Mouse (Mus musculus): ENCODE results near the gene Plcb4. TPM values are rescaled to one million over a fixed set of nuclear protein-coding genes. Genes with fewer than 3 reads are reported as not detected.

The Plcb4 gene
- polyA plus RNA-seq, 1 experiment from 2014 or later: 0.62 TPM

DNA sequence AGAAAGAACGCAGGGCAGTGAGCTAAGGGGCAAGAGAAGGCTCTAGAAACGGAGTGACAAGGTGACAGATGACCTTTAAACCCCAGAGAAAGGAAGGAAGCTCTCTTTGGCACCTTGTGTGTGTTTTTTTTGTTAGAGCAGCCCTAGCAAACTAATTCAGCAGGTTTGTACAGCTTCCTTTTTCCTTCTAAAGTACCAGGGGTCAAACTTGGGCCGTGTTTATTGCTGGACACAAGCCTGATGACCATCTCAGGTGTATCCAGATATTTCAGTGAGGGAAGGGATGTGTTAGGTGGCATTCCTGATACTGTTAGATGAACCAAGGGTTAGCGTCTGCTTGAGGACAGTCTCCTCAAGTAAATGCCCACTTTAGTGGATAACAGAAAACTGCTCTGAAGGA, 116.2 kb downstream of the Plcb4 start:
- Histone ChIP-seq H3K36me3 (ENCODE audit: inconsistent target) (no peaks in the 10 kb centered on the region), H3K79me2 (ENCODE audit: inconsistent target) (no peaks in the 10 kb centered on the region), H3K4me3 (ENCODE audit: inconsistent target) (no peak overlapping the region), H3K27ac (no peak overlapping the region)
- WGBS (ENCODE audit: missing documents): 43% methylated on average over 3 of the region's 4 CpGs

DNA sequence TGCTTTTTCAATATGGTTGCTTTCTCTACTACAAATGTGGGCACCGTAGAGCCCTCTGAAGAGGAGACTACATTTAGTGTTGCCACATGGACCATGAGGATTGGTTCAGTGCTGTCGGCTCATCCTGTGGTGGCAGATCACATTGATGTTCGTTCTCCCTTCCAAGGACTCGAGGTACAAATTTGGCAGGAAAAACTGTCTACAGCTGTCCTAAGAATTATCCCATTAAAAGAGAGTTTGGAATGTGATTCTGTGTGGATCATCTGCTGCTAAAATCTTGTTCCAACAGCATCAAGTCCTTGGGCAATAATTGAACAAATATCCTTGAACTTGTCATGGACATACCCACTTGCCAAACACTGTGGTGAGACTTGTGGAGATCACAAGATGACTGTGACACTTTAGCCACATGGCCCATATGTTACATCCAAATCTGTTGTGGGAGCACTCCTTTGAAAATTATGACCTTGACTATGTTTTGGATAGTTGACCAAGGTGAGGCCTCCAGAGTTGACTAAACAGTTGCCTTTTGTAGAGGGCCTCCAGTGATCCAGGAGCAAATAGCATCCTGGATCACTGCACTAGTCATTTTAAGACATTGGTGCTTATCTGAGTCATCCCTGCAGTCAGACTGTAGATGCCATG, 117.4 kb downstream of the Plcb4 start:
- Histone ChIP-seq H3K36me3 (ENCODE audit: inconsistent target) (no peaks in the 10 kb centered on the region), H3K79me2 (ENCODE audit: inconsistent target) (no peaks in the 10 kb centered on the region), H3K27ac (no peak overlapping the region), H3K4me3 (ENCODE audit: inconsistent target) (no peak overlapping the region)
- WGBS (ENCODE audit: missing documents): 93% methylated on average over 4 of the region's 4 CpGs

DNA sequence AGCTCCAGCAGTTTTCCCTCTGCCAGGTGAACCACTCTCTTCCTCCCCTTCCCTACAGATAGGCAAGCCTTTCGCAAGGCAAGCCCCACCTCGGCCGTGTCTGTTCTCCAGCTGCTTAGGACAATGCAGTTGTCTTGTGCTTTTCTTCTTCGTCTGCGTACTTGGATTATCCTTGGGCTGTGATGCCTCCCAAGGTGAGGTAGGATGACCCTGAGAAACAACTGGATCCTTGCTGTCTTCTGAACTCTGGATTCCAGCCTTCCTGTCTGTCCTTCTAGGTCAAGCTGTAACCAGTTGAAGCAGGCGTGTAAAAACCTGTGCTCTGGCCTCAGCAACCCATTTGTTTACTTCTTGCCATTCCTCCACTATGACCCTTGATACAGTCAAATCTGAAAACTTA, 122.6 kb downstream of the Plcb4 start:
- H3K27ac ChIP-seq: no peak overlapping the region
- H3K79me2 ChIP-seq (ENCODE audit: inconsistent target): no peaks in the 10 kb centered on the region
- 94% methylated on average over 6 of the region's 6 CpGs for WGBS (ENCODE audit: missing documents)
- H3K4me3 ChIP-seq (ENCODE audit: inconsistent target): no peak overlapping the region
- no peaks in the 10 kb centered on the region for H3K36me3 ChIP-seq (ENCODE audit: inconsistent target)

DNA sequence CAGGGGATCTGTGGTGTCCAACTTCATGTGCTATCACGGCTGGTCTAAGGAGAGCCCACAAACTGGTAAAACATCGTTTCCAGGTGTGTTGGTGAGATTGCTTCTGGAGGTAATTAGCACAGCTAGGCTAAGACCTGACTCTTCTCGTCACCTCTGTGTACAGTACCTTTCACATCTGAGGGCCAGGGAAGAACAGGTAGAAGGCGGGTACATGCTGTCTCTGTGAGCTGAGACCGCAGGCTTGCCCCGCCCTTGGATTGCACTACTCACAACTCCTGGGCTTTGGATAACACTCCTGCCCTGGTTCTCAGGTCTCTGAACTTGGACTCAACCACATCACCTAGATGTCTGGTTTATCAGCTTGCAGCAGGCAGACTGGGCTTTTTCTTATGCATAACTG, 128.6 kb downstream of the Plcb4 start:
- Histone ChIP-seq H3K79me2 (ENCODE audit: inconsistent target) (no peaks in the 10 kb centered on the region), H3K36me3 (ENCODE audit: inconsistent target) (no peaks in the 10 kb centered on the region), H3K27ac (no peak overlapping the region), H3K4me3 (ENCODE audit: inconsistent target) (no peak overlapping the region)
- WGBS (ENCODE audit: missing documents): 97% methylated on average over 6 of the region's 6 CpGs

DNA sequence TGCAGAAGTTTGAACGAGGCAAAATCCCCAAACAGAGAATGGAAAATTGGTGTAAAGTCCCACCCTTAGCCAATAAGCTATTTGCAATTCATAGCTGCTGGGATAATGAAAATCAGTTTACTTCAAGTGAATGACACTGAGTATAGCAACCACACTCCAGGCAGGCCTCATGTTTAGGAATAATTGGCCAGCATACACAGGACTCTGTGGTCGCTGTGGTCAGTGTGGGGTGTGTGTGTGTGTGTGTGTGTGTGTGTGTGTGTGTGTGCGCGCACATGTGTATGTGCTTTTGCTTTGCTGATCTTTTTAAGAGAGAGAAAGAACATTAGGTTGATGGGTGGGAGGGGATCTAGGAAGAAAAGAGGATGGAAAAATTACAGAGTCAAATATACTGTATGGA, 134.1 kb downstream of the Plcb4 start:
- no peak overlapping the region for H3K27ac ChIP-seq
- 92% methylated on average over 4 of the region's 4 CpGs for WGBS (ENCODE audit: missing documents)
- H3K4me3 ChIP-seq (ENCODE audit: inconsistent target): no peak overlapping the region
- H3K36me3 ChIP-seq (ENCODE audit: inconsistent target): no peaks in the 10 kb centered on the region
- no peaks in the 10 kb centered on the region for H3K79me2 ChIP-seq (ENCODE audit: inconsistent target)

DNA sequence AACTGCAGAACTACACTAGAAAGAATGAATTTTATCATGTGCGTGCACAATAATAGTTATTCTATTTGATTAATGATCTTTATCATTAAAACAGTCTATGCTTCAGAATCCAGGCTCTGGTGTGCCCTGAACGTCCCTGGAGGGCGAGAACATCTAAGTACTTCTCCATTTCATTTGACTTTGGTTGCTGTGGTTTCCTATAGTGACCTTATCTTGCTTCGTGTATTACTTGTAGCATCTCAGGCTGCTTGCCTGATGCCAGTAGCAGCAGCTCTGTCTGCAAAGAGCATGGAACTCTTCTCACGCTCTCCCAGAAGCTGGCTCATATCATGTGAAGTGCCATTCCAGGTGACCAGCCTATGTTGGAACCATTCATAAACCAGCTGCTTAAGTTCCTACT, 137.9 kb downstream of the Plcb4 start:
- H3K4me3 ChIP-seq (ENCODE audit: inconsistent target): no peak overlapping the region
- WGBS (ENCODE audit: missing documents): 23% methylated on average over 5 of the region's 5 CpGs
- no peak overlapping the region for H3K27ac ChIP-seq
- no peaks in the 10 kb centered on the region for H3K79me2 ChIP-seq (ENCODE audit: inconsistent target)
- H3K36me3 ChIP-seq (ENCODE audit: inconsistent target): no peaks in the 10 kb centered on the region

DNA sequence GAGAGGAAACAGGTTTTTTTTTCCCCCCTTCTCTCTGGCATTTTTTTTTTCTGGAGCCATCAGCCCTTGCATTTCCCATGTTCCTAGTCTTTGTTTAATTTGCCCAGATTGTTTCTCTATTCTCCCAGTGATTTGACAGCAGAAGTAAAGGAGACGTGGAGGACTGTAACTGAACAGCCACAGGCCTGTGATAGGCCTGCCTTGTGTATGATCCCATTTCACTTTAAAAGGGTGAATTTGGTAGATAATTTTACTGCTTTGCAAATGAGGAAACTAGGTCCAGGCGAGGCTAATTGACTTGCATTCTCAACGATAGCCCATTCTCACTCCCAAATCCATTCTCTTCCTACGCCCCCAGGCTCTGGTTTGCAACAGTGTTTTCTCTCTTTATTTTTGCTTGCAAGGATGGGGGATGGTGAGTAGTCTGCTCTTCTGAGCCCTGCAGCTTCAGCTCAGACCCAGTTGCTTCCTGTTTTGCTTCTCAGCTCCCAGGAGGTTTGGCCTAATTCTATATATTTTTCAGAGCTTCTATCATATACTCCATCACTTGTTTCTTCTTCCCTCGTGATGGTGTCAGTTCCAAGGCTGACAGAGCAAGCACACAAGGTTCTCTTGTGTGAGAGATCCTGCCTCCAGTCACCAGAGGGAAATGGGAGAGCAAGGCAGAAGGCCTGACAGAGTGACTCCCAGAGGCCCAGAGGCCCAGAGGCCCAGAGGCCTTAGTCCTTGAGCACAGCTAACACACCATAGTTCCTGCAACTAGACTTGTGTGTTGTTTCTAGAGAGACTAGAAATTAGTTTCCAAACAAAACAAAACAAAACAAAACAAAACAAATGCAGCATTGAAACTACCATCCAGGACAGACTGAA, 139.1 kb downstream of the Plcb4 start:
- no peak overlapping the region for H3K4me3 ChIP-seq (ENCODE audit: inconsistent target)
- WGBS (ENCODE audit: missing documents): 46% methylated on average over 5 of the region's 5 CpGs
- no peaks in the 10 kb centered on the region for H3K79me2 ChIP-seq (ENCODE audit: inconsistent target)
- H3K27ac ChIP-seq: no peak overlapping the region
- no peaks in the 10 kb centered on the region for H3K36me3 ChIP-seq (ENCODE audit: inconsistent target)

DNA sequence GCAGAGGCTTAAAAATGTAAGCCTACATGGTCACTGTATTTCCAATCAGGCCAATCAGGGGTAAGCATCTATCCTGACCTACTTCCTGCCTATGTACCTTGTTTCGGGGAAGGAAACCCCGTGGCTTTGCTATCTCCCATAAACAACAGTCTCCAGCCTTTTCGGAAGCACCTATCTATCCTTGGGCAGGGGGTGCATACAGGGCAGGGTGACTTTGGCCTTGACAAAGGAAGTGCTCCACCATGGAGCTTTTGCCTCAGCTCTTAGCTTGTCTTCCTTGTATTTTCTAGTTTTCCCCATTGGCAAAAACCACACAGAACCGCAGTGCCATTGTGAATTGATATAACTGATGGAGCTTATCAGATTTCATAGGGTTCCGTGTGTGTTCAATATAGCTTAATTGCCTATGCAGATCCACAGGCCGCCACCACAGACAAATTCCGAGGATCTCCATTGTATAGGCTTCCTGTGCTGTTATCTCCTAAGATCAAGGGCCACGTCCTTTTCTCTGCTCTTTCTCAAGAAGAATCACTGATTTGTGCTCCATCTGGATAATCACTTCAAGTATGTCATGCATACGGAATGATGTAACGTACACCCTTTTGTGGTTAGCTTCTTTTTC, 140.4 kb downstream of the Plcb4 start:
- whole genome bisulfite sequencing (ENCODE audit: missing documents): 86% methylated on average over 10 of the region's 10 CpGs
- no peak overlapping the region for H3K27ac ChIP-seq
- H3K36me3 ChIP-seq (ENCODE audit: inconsistent target): no peaks in the 10 kb centered on the region
- H3K79me2 ChIP-seq (ENCODE audit: inconsistent target): no peaks in the 10 kb centered on the region
- no peak overlapping the region for H3K4me3 ChIP-seq (ENCODE audit: inconsistent target)

DNA sequence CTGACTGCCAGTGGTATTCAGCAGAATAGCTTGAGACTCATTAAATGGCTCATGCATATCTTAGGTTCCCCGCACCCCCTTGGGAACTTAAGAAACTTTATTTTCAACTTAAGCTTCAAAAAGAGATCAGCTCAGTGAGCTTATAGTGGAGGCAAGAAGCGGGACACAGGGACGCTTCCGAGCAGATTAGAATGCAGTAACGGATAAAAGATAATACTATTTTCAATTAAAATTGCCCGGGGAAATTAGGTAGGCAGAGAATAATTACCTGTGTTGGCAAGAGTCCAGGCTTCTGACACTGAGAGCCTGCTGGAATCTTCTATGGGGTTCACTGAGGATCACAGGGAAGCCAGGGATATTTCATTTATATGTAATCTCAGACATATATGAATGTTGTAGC, 141.6 kb downstream of the Plcb4 start:
- no peaks in the 10 kb centered on the region for H3K36me3 ChIP-seq (ENCODE audit: inconsistent target)
- H3K4me3 ChIP-seq (ENCODE audit: inconsistent target): no peak overlapping the region
- H3K79me2 ChIP-seq (ENCODE audit: inconsistent target): no peaks in the 10 kb centered on the region
- H3K27ac ChIP-seq: no peak overlapping the region
- 97% methylated on average over 6 of the region's 6 CpGs for WGBS (ENCODE audit: missing documents)

DNA sequence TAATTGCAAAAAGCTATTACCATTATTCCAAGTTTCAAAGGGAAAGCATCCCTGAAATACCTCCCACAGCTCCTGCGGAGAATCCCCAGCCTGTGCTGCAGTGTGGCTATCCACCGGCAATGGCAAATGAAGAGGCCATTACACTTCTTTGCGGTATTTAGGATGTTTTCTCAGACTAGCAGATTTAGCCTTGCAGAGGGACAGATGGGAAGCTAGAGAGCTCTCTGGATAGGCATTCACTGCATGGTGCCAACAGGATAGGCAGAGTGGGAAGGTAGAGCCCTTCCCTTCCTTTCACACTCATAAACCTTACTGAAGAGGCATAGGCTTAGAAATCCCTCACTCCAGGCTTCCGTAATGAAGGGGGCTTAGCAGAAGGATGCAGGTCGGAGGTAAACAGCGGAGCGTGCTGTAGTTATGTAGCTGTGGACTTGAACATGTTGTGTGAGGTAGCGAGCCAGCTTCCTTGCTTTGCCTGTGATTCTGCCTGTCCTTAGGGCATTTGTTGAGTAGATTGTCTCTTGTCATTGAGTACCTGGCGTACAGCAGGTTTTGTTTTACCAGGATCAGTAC, 144.2 kb downstream of the Plcb4 start:
- Histone ChIP-seq H3K27ac (no peak overlapping the region), H3K79me2 (ENCODE audit: inconsistent target) (no peaks in the 10 kb centered on the region), H3K36me3 (ENCODE audit: inconsistent target) (no peaks in the 10 kb centered on the region), H3K4me3 (ENCODE audit: inconsistent target) (no peak overlapping the region)
- WGBS (ENCODE audit: missing documents): 96% methylated on average over 9 of the region's 9 CpGs

DNA sequence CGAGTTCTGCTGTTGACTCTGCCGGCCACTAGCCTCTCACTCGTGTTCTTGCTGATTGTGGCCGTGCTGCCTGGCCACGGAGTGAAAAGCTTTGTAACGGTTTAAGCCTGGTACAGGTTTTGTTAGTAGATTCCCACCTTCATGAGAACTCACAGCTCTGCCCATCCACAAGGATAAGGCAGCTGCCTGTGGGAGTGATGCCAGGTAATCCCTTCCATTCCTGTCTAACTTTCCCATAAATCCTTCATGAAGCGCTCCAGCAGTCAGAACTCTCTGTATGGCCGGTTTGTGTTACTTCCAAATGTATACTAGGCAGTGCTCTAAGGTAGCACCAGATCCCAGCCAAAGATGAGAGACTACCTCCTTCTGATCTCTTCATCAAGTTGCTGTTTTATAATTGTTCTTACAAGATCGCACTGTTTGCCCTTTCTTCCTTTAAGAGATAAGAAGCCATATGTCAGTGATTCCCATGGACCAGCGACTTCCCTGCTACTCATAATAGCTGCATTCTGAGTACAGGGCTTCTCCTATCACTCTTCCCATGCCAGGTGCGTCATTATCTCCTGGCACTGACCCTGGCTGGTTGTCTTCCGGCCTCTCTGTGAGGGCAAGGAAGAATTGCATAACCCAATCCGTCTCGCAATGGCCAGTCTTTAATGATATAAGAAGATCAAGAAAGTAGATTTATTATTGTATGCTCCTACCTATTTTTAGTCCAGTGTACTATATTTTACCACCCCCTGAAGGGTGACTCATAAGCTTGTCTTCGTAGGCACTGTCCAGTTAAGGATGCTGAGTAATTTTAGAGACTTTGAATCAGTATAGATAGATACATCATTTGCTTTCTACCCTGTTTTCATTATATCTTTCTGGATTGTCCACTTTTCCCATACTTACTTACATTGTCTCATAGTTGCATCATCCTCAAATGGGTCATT, 147.2 kb downstream of the Plcb4 start:
- Histone ChIP-seq H3K27ac (no peak overlapping the region), H3K4me3 (ENCODE audit: inconsistent target) (no peak overlapping the region), H3K36me3 (ENCODE audit: inconsistent target) (no peaks in the 10 kb centered on the region), H3K79me2 (ENCODE audit: inconsistent target) (no peaks in the 10 kb centered on the region)
- WGBS (ENCODE audit: missing documents): 93% methylated on average over 15 of the region's 15 CpGs

DNA sequence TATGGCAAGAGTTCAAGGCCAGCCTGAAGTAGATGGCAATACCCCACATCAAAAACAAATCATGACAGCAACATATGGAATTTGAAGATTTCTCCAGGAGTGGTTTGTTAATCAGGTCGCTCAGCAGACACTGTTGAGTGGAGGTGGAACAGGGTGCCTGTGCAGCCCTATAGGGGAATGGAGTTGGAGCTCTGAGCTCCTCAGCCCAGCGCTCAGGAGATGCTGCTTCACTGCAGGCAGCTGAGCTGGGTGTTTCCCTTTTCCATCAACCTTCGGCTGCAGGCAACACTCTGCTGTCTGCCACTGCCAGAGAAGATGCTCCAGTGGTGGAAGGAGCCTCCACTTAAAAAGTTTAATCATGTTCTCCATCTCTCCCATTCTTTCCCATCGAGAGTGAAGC, 149.5 kb downstream of the Plcb4 start:
- WGBS (ENCODE audit: missing documents): 95% methylated on average over 4 of the region's 4 CpGs
- no peaks in the 10 kb centered on the region for H3K79me2 ChIP-seq (ENCODE audit: inconsistent target)
- no peaks in the 10 kb centered on the region for H3K36me3 ChIP-seq (ENCODE audit: inconsistent target)
- H3K4me3 ChIP-seq (ENCODE audit: inconsistent target): no peak overlapping the region
- H3K27ac ChIP-seq: no peak overlapping the region

DNA sequence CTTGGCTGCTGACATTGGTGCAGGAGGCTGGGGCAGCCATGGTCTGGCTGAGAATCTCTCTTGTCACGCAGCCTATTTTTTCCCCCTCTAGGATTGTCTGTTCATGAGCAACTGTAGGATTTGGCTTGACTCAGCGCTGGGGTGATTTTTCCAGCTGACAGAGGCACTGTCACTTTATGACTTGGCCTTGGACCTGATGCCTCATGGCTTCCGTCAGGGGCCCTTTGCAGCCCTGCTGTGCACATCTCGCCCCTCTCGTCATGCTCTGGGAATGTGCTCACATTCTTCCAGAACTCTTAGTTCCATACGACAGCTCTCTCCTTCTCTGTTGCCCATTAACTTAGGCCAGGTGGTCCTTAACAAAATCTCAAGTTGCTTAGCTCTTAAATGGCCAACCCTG, 152.0 kb downstream of the Plcb4 start:
- 94% methylated on average over 6 of the region's 6 CpGs for WGBS (ENCODE audit: missing documents)
- Histone ChIP-seq H3K36me3 (ENCODE audit: inconsistent target) (no peaks in the 10 kb centered on the region), H3K27ac (no peak overlapping the region), H3K4me3 (ENCODE audit: inconsistent target) (no peak overlapping the region), H3K79me2 (ENCODE audit: inconsistent target) (no peaks in the 10 kb centered on the region)

DNA sequence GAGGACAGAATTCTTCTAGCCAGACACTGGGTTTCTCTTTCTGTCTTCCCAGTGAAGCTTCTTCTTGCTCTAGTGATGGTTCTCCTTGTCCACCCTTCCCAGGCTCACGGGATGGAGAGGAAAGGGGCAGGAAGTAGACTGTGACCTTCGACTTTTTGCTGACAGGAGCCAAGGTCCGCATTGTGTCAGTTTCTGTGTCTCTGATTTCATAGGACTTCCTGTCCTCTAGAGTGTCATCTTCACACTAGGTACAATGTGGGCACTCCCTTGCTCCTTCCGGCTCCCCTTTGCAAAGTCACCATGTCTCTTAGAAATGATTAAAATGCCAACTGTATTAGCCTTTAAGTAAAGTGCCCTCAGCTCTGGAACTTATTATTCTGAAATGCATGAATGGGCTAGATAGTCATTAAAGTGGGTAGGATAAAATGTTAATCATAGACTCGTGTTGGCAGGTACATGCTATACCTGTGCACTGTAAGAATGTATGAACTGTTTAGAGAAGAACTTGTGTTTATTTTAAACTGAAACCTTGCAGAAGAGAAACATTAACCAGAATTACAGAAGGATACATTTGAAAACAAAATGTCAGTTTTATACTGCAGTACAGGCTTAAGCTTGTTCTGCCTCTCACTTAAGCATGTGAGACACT, 152.8 kb downstream of the Plcb4 start:
- 87% methylated on average over 5 of the region's 5 CpGs for WGBS (ENCODE audit: missing documents)
- Histone ChIP-seq H3K36me3 (ENCODE audit: inconsistent target) (no peaks in the 10 kb centered on the region), H3K27ac (no peak overlapping the region), H3K79me2 (ENCODE audit: inconsistent target) (no peaks in the 10 kb centered on the region), H3K4me3 (ENCODE audit: inconsistent target) (no peak overlapping the region)

Measured in macrophage (primary cell).